Mouse (Mus musculus) cerebellum, postnatal 36 days (tissue): ENCODE measurements around the gene Cxcl14.

Source experiments
- DNase-seq, 2 experiments: peaks; one replicate each; pipeline ENCODE4 v3.0.0; 2021 to 2022; ENCODE audit warnings: mixed read lengths in 2 of 2

Gene Cxcl14

DNA sequence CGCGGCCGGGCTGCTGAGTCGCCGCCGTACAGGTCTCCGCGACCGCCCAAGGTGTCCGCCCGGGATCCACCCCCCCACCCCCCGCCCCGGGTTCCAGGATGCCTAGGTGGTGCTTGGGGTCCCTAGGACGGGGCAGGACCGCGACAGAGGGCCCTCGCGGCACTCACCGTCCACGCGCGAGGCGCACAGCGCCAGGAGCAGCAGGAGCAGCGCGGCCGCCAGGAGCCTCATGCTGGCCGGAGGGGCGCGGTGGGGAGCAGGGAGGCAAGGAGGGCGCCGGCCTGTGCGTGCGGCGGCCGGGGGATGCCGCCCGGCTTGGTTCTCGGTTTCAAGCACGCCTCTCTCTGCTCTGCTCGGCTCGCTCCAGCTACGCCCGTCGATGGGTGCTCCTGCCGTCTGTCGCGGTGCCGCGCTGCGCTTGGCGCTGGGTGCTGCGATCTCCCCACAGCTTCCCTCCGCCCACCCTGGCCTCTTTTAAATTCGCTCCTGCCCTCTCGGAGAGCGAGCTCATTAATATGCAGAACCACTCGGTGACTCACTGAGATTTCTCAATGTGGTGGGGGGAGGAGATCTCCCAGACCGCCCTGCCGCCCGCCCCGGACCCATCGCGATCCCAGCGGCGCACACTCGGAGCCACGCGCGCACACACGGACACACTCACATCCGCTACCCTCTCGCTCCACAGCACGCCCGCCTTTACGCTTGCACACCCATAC lies at the start of gene Cxcl14:
Cxcl14 (minus strand) TSS at position 609 of the 716 bp plus-strand sequence.
- peak; percentile 3 to 11 for DNase-seq

DNA sequence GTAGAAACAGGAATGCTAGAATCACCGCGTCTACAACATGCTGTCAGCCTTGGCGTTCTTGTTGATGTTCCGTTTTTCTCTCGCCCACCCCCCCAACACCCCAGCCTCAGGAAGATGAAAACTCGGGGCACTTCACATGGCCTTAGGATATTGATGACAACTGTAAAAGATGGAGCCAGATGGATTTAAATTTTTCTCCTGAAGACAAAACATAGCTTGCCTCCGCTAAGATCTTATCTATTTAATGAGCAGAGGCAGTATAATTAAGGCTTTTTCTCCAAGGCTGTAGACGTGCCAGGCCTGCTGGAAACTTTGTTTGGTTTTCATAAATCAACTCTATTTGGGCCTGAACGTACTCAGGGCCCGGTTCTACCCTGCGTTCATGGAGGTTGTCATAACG lies 48.0 kb upstream of the Cxcl14 start:
- no peak for DNase-seq

DNA sequence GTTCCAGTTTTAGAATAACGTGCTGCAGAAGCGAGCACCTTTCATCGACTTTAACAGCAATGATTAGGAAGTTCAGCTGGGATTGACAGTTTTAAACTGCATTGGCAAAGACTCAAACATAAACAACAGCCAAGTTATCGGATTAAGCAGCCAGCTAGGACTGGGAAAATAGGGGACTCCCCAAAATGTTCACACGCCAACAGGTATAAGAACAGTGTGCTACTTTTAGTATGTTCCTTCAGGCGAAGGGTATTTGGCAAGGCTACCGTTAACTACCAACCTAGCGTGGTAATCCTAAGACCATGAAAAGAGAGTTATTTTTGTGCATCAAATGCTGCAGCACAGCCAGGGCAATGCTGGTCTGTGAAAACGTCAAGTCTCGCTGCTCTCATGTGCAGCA lies 46.1 kb upstream of the Cxcl14 start:
- DNase-seq, result no peak

DNA sequence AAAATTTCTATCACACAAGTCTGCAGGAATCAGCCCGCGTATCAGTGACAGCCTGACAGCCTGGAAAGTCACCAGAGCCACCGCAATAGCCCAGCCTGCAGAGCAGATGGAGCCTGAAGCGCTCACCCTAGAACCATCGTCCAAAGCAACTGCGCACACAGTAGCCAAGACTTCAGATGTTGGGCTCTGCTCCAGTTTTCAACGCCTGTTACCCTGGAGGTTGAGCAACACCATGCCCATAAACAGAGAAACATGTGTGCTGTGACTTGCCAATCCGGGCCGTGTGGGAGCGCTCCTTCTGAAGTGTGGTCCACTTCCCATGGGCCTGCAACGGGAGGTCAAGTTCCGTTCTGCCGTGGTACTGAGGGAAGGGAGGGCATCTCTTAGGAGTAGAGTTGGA lies 44.2 kb upstream of the Cxcl14 start:
- no peak for DNase-seq

DNA sequence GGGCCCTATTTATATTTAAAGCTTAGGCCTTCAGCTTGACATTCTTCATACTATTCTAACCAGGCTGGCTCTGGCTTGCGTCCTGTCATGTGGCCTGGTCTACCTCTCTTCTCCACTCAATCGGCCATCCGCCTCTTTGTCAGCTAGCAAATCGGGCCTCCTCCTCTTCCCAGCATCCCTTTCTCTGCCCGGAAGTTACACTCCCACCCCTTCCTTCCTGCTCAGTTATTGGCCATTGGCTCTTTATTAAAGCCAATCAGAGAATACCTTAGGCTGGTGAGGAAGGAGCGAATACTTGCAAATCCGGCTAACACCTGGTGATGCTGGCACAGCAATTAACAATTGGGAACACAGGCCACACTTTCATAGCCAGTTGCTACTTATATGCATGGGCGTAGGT lies 43.5 kb upstream of the Cxcl14 start:
- no peak for DNase-seq

DNA sequence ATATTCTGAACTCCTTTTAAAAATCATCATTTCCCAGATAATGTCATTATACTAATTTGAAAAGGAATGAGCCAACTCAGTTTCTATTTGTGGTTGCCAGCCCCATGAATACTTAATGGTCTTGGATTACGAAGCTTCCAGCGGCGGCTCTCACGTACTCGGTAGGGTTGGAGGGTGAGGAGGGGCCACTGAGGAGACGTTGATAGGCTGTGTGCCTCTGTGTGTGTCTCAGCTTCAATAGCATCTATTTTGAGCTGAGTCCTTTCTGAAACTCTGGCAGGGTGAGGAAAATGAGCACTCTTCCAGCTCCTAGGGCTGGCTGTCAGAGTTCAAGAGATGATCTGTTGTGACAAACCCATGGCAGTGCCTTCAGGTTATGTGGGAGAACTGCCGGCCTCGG lies 40.6 kb upstream of the Cxcl14 start:
- no peak for DNase-seq

DNA sequence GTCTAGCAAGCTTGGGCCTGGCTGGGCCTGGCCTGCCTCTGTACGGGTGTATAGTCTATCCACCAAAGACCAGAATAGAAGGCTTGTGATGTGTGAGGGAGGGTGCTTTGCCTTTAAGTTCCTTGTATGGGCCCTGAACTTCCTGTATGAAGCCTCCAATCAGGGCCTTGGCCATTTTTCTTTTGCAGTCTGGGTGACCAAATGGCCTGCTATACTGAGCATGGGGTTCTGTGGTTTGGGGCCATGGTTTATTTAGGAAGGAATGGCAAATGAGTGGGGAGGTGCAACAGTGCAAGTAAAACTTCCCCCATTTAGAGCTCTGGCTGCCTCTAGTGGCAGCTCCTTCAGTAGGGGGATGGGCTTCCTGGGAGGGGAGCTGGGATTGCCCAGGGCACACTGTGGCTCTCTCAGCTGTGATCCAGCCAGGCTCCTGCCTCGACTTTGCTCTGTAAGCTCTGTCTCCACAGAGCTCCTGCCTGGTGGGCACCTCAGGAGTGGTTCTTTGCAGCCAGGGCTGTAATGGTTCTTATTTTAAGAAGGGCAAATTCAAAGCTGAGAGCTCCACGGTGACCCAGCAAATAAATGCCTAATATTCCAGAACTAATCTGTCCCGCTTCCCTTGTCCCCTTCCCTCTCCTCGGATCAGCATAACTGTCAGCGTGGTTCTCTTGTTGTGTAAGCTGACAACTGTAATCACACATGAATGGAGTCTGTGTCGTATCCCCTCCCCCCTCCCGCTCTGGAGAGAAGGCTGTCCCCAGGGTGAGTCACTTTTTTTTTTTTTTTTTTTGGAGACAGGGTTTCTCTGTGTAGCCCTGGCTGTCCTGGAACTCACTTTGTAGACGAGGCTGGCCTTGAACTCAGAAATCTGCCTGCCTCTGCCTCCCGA lies 38.7 kb upstream of the Cxcl14 start:
- no peak for DNase-seq

DNA sequence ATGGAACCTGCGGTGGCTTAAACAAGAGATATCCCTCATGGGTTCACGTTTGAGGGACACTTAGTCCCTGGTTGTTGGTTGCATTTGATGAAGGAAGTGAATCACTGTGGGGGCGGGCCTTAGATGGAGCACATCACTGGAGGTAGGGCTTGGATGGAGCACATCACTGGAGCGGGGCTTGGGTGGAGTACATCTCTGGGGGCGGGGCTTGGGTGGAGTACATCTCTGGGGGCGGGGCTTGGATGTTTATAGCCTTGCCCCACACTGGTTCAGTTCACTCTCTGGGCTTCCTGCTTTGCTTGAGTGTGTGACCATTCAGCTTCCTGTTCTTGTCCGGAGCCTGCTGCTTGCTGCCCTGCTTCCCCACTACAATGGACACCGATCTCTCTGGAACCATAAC lies 37.9 kb upstream of the Cxcl14 start:
- no peak for DNase-seq

DNA sequence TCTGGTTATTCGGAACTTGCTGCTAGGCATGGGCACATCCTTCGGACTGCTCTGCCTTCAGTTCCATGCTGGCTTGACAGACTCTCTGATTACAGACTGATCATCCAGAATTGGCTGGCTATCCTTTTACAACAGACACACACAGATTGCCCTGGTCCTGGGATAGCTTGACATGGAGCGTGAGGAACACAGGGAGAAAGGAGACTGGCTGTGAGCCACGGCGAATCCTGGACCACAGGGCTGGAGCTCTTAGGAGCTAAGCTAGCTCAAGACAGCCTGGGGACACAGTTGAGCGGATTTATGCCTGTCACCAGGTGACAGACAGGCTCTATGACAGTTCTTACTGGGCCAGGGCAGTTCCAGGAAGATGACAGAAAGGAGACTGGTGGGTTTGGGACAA lies 36.0 kb upstream of the Cxcl14 start:
- no peak for DNase-seq

DNA sequence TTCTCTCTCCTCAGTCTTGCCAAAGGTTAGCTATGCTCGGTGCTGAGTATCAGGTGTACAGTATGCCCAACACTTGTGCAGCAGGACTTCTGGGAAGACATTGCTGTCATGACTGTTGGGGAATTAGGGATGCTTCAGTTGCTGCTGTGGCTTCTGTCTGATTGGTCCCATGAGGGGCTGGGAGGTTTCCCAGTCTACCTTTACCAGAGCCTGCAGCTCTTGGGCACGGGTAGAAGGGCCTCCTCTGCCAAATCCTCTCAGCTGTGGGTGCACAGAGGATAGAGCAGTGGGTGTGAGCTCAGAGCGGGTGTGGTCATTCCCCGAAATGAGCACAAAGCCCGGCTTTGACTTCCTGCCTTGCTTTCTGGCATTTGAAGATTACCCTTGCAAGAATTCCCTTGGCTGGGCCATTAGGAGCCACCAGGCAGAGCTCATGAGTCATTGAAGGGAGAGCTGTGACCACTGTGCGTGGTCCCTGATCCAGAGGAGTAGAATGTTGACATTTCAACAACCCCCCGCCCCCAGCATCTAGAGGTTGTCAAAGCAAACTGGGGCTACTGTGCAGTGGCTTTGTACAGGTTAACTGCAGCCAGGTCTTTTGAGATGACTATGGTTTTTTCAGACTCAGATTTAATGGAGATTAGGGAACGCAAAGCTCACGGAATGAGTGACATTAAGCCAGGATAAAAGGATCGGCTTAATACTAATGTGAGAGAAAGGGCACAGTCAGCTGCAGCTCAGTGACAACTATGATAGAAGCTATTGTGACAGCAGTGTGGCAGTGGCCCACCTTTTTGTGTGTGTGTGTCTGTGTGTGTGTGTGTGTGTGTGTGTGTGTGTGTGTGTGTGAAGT lies 34.5 kb upstream of the Cxcl14 start:
- DNase-seq, result no peak

DNA sequence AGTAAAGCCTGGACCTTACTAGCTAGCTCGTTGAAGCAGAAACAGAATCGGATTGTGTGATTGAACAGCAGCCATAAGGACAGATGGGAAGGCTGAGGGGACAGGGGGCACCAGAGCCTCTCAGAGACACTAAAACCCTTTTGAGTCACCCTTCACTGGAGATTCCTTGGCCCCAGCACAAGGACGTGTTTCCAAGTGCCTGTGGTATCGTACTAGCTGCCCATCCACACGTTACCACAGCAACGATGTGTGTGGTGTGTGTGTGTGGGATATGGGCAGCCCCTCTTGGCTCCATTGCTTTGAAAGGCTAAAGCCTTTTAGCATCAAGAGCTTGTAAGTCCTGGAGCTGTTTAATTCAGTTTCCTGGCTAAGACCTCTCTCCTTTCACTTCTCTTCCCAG lies 33.4 kb upstream of the Cxcl14 start:
- DNase-seq, result no peak

DNA sequence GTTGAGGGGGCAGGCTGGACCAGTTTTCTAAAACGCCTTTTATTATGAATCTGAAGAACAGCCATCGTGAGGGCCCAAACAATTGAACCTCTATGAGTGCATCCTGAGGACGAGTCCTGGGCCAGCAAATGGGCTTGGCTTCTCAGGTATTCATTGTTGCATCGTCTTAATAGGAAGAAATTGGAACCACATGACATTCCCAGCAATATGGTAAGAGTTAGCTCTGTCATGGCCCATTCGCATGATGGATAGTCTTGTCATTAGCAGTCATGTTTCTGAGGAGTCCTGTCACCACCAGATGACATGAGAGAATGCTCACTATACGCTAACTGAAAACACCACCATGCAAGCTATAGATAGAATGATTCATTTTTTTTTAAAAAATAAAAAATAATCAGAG lies 32.8 kb upstream of the Cxcl14 start:
- DNase-seq, result no peak

DNA sequence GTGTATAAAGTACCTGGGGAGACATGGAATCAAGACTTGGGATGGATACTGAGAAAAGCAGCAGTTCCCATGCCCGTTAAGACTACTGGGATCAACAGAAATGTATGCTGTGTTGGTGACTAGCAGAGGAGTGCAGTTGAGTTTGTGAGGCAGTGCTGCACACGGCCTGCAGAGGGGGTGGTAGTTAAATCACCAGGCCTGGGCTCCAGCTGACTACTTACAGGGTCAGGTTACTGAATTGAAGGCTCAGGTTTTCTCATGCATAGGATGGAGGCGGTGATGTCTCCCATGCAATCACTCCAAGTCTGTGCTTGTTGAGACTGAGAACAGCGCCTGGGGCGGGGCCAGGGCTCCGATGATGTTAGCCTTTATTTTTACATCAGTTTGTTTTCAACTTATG lies 31.4 kb upstream of the Cxcl14 start:
- no peak for DNase-seq

DNA sequence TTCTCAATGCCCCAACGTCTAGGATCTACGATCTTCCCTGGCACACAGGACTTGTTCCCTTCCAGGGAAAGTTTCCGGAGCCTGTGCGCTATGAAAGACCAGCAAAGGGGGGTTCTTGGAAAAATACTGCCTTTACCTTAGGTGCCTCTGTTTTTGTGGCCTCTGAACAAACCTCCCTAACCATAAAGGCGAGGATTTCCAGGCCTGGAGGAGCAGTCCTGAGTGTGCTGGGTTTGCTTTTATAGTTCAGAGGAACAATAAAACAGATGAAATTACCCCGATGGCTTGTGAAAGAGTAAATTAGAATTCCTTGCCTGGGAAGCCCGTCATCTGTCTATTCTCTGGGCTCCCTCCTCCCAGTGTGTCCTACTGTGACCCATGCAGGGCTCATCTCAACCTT lies 25.3 kb upstream of the Cxcl14 start:
- no peak for DNase-seq

DNA sequence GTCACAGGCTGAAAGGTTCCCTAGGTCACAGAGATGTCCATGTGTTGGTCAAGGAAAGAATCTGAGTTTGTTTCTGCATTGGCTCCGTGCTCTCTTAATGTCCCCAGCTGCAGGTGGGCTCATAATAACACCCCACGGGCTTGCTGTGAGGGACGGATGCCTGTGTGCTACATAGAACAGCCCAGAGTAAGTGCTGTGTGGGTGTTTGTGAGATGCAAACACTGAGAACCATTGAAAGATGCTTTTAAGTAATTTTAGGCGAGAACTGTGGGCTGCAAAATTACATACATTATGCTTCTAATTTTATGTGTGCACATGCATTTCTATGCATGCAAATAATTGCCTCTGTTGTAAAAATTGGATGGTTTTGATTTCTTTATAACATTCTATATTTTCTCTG lies 20.6 kb upstream of the Cxcl14 start:
- DNase-seq, result no peak

DNA sequence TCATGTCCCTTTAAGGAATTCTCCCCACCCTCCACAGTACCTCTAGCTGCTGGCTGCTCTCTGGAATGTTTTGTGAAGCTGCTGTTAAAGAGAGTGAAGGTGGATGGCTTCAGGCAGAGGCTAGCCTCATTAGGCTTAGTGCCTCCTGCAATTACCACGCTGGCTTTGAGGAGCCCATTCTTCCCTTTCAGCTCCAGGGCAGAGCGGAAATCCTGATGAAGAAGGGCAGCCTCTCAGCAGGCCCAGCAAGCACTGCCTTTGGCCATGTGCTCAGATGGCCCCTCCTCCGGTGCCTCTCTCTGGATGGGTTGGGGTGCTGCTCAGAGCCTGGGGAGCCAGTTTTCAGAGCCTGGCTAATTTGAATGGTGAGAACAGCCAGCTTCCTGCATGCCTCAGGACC lies 18.9 kb upstream of the Cxcl14 start:
- DNase-seq, result no peak

DNA sequence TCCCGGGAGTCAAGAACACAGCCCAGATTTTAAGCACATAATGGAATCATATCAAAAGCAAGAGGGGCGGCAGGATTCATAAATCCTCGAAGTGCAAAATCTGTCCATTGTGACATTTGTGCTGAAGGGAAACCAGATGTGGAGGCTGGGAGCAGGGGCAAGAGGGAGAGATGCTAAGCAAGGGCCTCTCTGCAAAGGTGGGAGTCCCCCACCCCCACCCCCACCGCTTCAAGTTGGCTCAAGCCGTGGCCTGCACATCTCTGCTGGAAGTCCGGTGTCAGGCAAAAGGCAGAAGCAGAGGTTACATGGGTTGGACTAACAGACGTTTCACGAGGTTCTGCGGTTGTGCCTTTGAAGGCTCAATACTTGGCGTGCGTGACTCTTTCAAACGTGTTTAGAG lies 8.7 kb upstream of the Cxcl14 start:
- no peak for DNase-seq

DNA sequence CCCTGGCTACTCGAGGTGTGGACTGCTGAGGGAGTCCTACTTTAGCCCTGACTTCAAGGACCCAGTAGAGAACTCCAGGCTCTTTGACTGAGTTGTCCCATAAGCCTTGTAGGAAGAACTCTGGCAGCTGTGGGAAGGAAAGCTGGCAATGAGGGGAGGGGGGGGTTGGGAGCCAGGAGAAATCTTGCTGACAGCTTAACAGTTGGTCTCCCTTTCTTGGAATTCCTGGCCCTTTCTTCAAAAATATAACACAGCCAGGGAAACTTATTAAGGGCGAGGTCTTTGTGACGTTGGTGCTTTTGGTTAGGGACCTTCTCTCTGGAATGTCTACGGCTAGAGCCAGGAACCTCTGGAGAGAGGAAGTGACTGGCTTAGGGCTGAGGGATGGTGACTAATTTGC lies 8.1 kb upstream of the Cxcl14 start:
- no peak for DNase-seq

DNA sequence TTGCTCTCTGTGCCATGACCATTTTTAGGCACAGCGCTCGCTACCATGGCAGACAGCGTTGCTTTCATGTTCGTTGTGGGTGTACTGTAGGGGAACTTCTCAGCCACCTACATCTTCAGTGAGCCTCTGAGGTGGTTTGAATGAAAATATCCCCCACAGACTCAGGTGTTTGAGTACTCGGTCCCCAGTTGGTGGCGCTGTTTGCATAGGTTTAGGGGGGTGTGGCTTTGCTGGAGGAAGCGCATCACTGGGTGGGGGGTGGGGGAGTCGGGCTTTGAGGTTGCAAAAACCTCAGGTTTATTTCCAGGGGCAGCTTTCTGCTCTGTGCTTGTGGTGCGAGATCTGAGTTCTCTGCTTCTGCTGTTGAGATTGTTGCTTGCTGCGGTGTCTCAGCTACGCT lies 3.0 kb upstream of the Cxcl14 start:
- DNase-seq, result no peak

DNA sequence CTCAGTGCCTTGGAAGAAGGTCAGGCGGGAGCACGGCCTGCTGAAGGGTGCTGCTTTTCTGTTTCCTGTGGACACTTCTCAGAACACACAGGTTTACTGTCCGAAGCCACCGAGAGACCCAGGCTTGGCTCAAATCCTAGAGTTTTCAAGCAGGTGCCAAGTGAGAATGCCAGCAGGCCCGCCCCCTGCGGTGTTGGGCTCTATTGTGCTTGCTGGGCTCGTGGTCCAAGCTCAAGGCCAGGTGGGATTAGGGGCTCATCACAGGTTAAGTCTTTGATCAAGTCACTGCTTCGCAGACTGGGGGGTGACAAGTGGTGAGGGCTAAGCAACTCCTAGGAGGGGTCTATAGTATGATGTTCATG lies 289 bp upstream of the Cxcl14 start:
- DNase-seq, result peak; percentile 10

DNA sequence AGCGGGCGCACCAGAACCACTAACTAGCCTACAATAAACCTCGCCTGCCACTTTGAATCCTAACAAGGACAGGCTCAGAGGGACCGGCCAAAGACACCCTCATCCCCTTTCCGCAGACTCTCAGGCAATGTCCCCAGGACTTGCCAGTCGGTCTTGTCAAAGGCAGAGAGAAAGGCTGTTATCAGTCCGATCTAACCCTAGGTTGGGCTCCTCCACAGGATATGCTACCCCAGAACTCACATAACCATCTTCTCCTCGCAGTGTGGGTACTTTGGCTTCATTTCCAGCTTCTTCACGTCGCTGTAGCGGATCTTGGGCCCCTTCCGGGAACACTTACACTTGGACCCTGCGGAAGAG lies 787 bp downstream of the Cxcl14 start:
- DNase-seq, result no peak

DNA sequence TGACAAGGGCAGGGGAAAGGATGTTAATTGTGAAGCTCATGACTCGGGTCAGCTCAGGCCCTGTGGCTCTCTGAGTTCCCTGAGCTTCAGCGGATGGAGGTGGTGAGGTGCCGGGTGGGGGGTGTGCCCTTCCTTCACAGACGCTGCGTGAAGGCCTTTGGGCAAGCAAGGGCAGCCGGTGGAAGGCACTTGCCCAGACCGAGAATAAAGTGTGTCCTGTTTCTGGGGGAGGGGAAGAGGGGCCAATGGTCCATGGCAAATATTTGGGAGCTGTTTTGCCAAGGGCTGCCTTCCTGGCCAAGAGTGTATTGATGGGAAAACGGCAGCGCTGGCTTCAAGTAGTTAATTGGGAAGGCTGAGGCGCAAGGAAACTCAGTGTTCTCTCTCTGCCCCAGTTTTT lies 1.4 kb downstream of the Cxcl14 start:
- DNase-seq, result no peak

DNA sequence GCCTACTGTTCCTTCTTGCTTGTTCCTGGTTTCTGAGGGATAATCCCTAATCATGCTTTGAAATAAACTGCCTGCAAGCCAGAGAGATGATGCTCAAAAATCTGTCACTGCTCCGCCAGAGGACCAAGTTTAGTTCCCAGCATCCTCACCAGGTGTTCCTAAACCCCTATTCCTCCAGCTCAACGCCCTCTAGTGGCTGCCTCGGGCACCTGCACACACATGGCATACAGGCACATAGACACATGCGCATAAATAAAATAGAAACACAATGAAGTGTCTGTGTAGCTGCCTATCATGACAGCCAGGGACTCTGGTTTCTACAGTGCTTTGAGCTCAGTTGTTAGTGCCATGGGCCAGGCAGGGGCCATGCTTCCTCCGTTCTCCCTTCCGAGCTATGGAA lies 6.4 kb downstream of the Cxcl14 start:
- DNase-seq, result no peak

DNA sequence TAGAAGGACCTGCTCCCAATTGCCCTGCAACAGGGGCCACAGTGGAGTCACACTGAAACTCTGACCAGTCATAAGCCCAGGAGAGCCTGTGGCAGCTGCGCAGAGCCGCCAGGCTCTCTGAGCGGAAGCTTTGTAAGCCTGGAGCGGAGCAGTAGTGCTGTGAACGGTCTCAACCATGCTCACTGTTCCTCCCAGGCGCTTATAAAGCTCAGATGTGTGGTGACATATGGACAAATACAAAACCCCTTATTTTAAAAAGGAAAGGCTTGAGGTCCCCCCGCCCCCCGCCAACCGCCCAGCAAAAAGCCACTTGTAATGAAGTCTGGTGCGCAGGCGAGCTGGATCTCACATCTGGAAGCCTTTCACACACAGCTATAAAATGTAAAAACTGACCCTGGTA lies 7.1 kb downstream of the Cxcl14 start:
- no peak for DNase-seq
